Mouse (Mus musculus) kidney, adult 2 months (tissue): ENCODE measurements around the gene Grip1. TPM values are rescaled to one million over a fixed set of nuclear protein-coding genes. Genes with fewer than 3 reads are reported as not detected.

Source experiments
- DNase-seq: peaks from one replicate; pipeline ENCODE4 v3.0.0; 2021
- H3K27ac ChIP-seq: fragments of 200-500 bp; 2 replicates; pipeline ENCODE4 v1.5.1; 2012; ENCODE audit warnings: low read depth, low read length, control low read depth, inconsistent platforms; ENCODE audit not compliant: insufficient read depth
- H3K27me3 ChIP-seq: fragments of 200-500 bp; replicated peaks from 2 replicates; pipeline ENCODE4 v1.6.1; 2012; ENCODE audit warnings: mild to moderate bottlenecking, moderate library complexity, low read length, inconsistent platforms; ENCODE audit not compliant: control insufficient read depth, insufficient read depth
- H3K36me3 ChIP-seq: fragments of 200-500 bp; 2 replicates; pipeline ENCODE4 v1.6.1; 2012; ENCODE audit warnings: mild to moderate bottlenecking, moderate library complexity, low read length, inconsistent platforms; ENCODE audit not compliant: control insufficient read depth, insufficient read depth
- H3K4me1 ChIP-seq: fragments of 200-500 bp; 2 replicates; pipeline ENCODE4 v1.6.1; 2011; ENCODE audit warnings: low read length; ENCODE audit not compliant: control insufficient read depth, insufficient read depth
- H3K4me3 ChIP-seq: fragments of 200-500 bp; 2 replicates; pipeline ENCODE4 v1.5.1; 2011; ENCODE audit warnings: mild to moderate bottlenecking, low read depth, low read length, control low read depth; ENCODE audit not compliant: insufficient read depth
- CTCF ChIP-seq: fragments of 200-500 bp; conservative IDR thresholded peaks from 2 replicates; pipeline ENCODE4 v1.5.1; 2011; ENCODE audit warnings: low read depth, mild to moderate bottlenecking, control low read depth, low read length, moderate library complexity, mixed read lengths; ENCODE audit not compliant: insufficient read depth, insufficient read length
- POLR2A ChIP-seq: fragments of 200-500 bp; IDR thresholded peaks from one replicate; pipeline ENCODE4 v1.6.1; 2011; ENCODE audit warnings: low read depth, low read length, control low read depth
- WGBS: fragments of 180-500 bp; shearing (Covaris S2); methylation state at CpG from one replicate; pipeline ENCODE4 v1.1.7; 2018; 5-methylcytosine and 5-hydroxymethylcytosine counted together
- polyA plus RNA-seq: library from polyadenylated mRNA; depleted of rRNA; stranded (reverse); fragments of >200 nt; gene quantifications from 2 replicates; pipeline ENCODE4 v1.2.3, GENCODE M21; 2012

Grip1 gene
- polyA plus RNA-seq, 1 experiment, result 2.7 TPM

- DNase-seq, result no peak
- no peaks in the 10 kb centered on the region for H3K36me3 ChIP-seq
- WGBS, result 92% methylated on average over 6 of the region's 6 CpGs
These were observed 590.6 kb downstream of the Grip1 start for GRCm38 (mm10) chr10:120044237-120044636.

GRCm38 (mm10) chr10:120044714-120045234 is 591.1 kb downstream of the Grip1 start:
- Histone ChIP-seq H3K27ac (no peak overlapping the region), H3K4me1 (no peaks in the 10 kb centered on the region), H3K36me3 (no peaks in the 10 kb centered on the region), H3K27me3 (no peaks in the 10 kb centered on the region), H3K4me3 (no peak overlapping the region)
- no peak for DNase-seq
- WGBS, result 93% methylated on average over 2 of the region's 2 CpGs
- no peak for TF ChIP-seq CTCF
- no peak for TF ChIP-seq POLR2A

More at GRCm38 (mm10) chr10:120044237-120044636, 590.6 kb downstream of the Grip1 start:
- Histone ChIP-seq H3K4me1 (no peaks in the 10 kb centered on the region), H3K27ac (no peak overlapping the region), H3K4me3 (no peak overlapping the region), H3K27me3 (no peaks in the 10 kb centered on the region)
- TF ChIP-seq CTCF, result no peak
- no peak for TF ChIP-seq POLR2A

- Histone ChIP-seq H3K27ac (no peak overlapping the region), H3K4me3 (no peak overlapping the region), H3K36me3 (no peaks in the 10 kb centered on the region), H3K27me3 (no peaks in the 10 kb centered on the region), H3K4me1 (peaks cover 3% of the 10 kb centered on the region; the same call in 1 of the 2 replicates)
- 91% methylated on average over 10 of the region's 10 CpGs for WGBS
- DNase-seq, result no peak
- TF ChIP-seq POLR2A (no peak), CTCF (no peak)
These were observed 607.1 kb downstream of the Grip1 start for GRCm38 (mm10) chr10:120060579-120061237.

GRCm38 (mm10) chr10:120061238-120062130 is 607.9 kb downstream of the Grip1 start:
- DNase-seq, result no peak
- Histone ChIP-seq H3K4me3 (no peak overlapping the region), H3K4me1 (peaks cover 3% of the 10 kb centered on the region; the same call in 1 of the 2 replicates), H3K36me3 (no peaks in the 10 kb centered on the region), H3K27me3 (no peaks in the 10 kb centered on the region), H3K27ac (no peak overlapping the region)
- 75% methylated on average over 24 of the region's 24 CpGs for WGBS
- no peak for TF ChIP-seq CTCF
- no peak for TF ChIP-seq POLR2A

GRCm38 (mm10) chr10:120064424-120064823 is 610.8 kb downstream of the Grip1 start:
- Histone ChIP-seq H3K27ac (0 out of 2 replicates have a peak overlapping the region, but pooled peaks have one; percentile 39), H3K36me3 (no peaks in the 10 kb centered on the region), H3K27me3 (no peaks in the 10 kb centered on the region), H3K4me3 (no peak overlapping the region), H3K4me1 (peaks cover 3% of the 10 kb centered on the region; the same call in 1 of the 2 replicates)
- peak; percentile 62 for DNase-seq
- TF ChIP-seq POLR2A (no peak), CTCF (peak; percentile 85)
- WGBS, result 24% methylated on average over 5 of the region's 5 CpGs

GRCm38 (mm10) chr10:120066319-120066718 is 612.7 kb downstream of the Grip1 start:
- H3K27me3 ChIP-seq, result no peaks in the 10 kb centered on the region
- H3K36me3 ChIP-seq, result no peaks in the 10 kb centered on the region
- no peak overlapping the region for H3K4me3 ChIP-seq
- no peak for DNase-seq
- H3K4me1 ChIP-seq, result peaks cover 3% of the 10 kb centered on the region; the same call in 1 of the 2 replicates
- WGBS, result 94% methylated on average over 10 of the region's 10 CpGs
- TF ChIP-seq POLR2A (no peak), CTCF (no peak)
- H3K27ac ChIP-seq, result no peak overlapping the region
